Comparison of ENCODE assay signal across 21 mouse cellular contexts in genomic region chr4:120071411-120071810, GRCm38 (mm10). TPM values are rescaled to one million over a fixed set of nuclear protein-coding genes. Genes with fewer than 3 reads are reported as not detected.
"Had no signal": no experiment of that assay in that cellular context is flagged by ENCODE, and none has a peak within 500 bp of the region (broad histone marks: within the 10 kb centered on the region; RNA-seq: fewer than 3 reads in every experiment).

No protein-coding gene starts in this region.

- H3K27me3 ChIP-seq: lung, embryonic 15.5 days; midbrain, embryonic 15.5 days; neural tube, embryonic 12.5 days had no signal

- H3K36me3 ChIP-seq: lung, embryonic 15.5 days; midbrain, embryonic 13.5 days; midbrain, embryonic 15.5 days; neural tube, embryonic 12.5 days had no signal

- ATAC-seq: liver, postnatal 0 days; lung, postnatal 0 days; midbrain, embryonic 13.5 days; midbrain, embryonic 15.5 days had no signal

- H3K4me2 ChIP-seq: lung, embryonic 15.5 days; midbrain, embryonic 11.5 days; midbrain, embryonic 13.5 days; midbrain, embryonic 15.5 days; neural tube, embryonic 12.5 days had no signal

- H3K27ac ChIP-seq: lung, embryonic 15.5 days; macrophage; midbrain, embryonic 13.5 days; midbrain, embryonic 15.5 days; neural tube, embryonic 12.5 days had no signal

- H3K4me3 ChIP-seq: lung, embryonic 15.5 days; megakaryocyte, embryonic 14.5 days; midbrain, embryonic 13.5 days; midbrain, embryonic 15.5 days; neural tube, embryonic 12.5 days had no signal

- H3K9me3 ChIP-seq: lung, embryonic 15.5 days; megakaryocyte, embryonic 14.5 days; midbrain, embryonic 13.5 days; midbrain, embryonic 15.5 days; neural tube, embryonic 12.5 days had no signal

- DNase-seq: liver, postnatal 0 days; right cerebral cortex, postnatal 14 days; thymus, adult 18-20 months; thymus, postnatal 14 days; thymus, postnatal 36 days had no signal

- H3K9ac ChIP-seq: liver, postnatal 0 days; lung, embryonic 15.5 days; midbrain, embryonic 13.5 days; midbrain, embryonic 15.5 days; neural tube, embryonic 12.5 days had no signal

RNA-seq across cellular contexts. Expression of gene AL607142.1, which starts 6.6 kb away (rescaled TPM):
- total RNA-seq: megakaryocyte progenitor cell, adult 5-6 weeks; midbrain, postnatal 0 days; monocyte, adult 5-6 weeks; neutrophil, adult 5-6 weeks had no signal
- polyA plus RNA-seq: liver, postnatal 0 days; lung, adult 2 months; lung, embryonic 15.5 days; lung, postnatal 0 days; macrophage; midbrain, embryonic 11.5 days; midbrain, embryonic 13.5 days; midbrain, embryonic 15.5 days; midbrain, postnatal 0 days; neural tube, embryonic 12.5 days; neural tube, embryonic 14.5 days; spleen, adult 2 months; thymus, postnatal 0 days had no signal
